Mouse (Mus musculus): ENCODE measurements at regions not wholly inside any gene's neighbourhood (a gene's known extent, or its start where the extent isn't known, plus 50 kb on each side); places are given as distances from the start of the nearest gene placed in this dataset.

GRCm38 (mm10) chr14:9150841-9151240 lies 484.8 kb upstream of the 4930452B06Rik start:
- H3K9me3 ChIP-seq (replicated peaks): no peaks in the 10 kb centered on the region
- no peak overlapping the region for H3K27ac ChIP-seq
- H3K4me3 ChIP-seq: no peak overlapping the region
- no peaks in the 10 kb centered on the region for H3K36me3 ChIP-seq
- no peaks in the 10 kb centered on the region for H3K27me3 ChIP-seq
- WGBS: 52% methylated on average over 1 of the region's 1 CpGs
- ATAC-seq (ENCODE audit: low FRiP score): no peak
- no peaks in the 10 kb centered on the region for H3K4me1 ChIP-seq
- H3K4me2 ChIP-seq (replicated peaks): no peak overlapping the region
- no peak overlapping the region for H3K9ac ChIP-seq

GRCm38 (mm10) chr14:9146595-9147219 lies 480.7 kb upstream of the 4930452B06Rik start:
- Histone ChIP-seq H3K4me1 (no peaks in the 10 kb centered on the region), H3K9ac (no peak overlapping the region), H3K36me3 (no peaks in the 10 kb centered on the region), H3K4me2 (replicated peaks) (no peak overlapping the region), H3K4me3 (no peak overlapping the region), H3K27me3 (no peaks in the 10 kb centered on the region), H3K9me3 (replicated peaks) (no peaks in the 10 kb centered on the region), H3K27ac (no peak overlapping the region)
- 76% methylated on average over 4 of the region's 4 CpGs for WGBS
- ATAC-seq (ENCODE audit: low FRiP score): no peak

GRCm38 (mm10) chr14:9105708-9106107 lies 439.7 kb upstream of the 4930452B06Rik start:
- H3K27ac ChIP-seq: no peak overlapping the region
- 87% methylated on average over 1 of the region's 1 CpGs for WGBS

GRCm38 (mm10) chr14:9089625-9090326 lies 423.7 kb upstream of the 4930452B06Rik start:
- Histone ChIP-seq H3K4me2 (replicated peaks) (no peak overlapping the region), H3K4me3 (no peak overlapping the region), H3K9ac (no peak overlapping the region), H3K9me3 (replicated peaks) (no peaks in the 10 kb centered on the region), H3K27me3 (no peaks in the 10 kb centered on the region), H3K4me1 (no peaks in the 10 kb centered on the region), H3K36me3 (no peaks in the 10 kb centered on the region), H3K27ac (no peak overlapping the region)
- WGBS: 91% methylated on average over 5 of the region's 5 CpGs
- ATAC-seq (ENCODE audit: low FRiP score): no peak

More at GRCm38 (mm10) chr14:9105708-9106107, 439.7 kb upstream of the 4930452B06Rik start:
- Histone ChIP-seq H3K36me3 (no peaks in the 10 kb centered on the region), H3K4me1 (no peaks in the 10 kb centered on the region), H3K4me3 (no peak overlapping the region), H3K9ac (no peak overlapping the region), H3K27me3 (no peaks in the 10 kb centered on the region), H3K4me2 (replicated peaks) (no peak overlapping the region), H3K9me3 (replicated peaks) (no peaks in the 10 kb centered on the region)
- no peak for ATAC-seq (ENCODE audit: low FRiP score)

- ATAC-seq (ENCODE audit: low FRiP score): no peak
- Histone ChIP-seq H3K9ac (no peak overlapping the region), H3K4me2 (replicated peaks) (no peak overlapping the region), H3K36me3 (no peaks in the 10 kb centered on the region), H3K9me3 (replicated peaks) (no peaks in the 10 kb centered on the region), H3K27ac (no peak overlapping the region), H3K4me3 (no peak overlapping the region), H3K27me3 (no peaks in the 10 kb centered on the region), H3K4me1 (no peaks in the 10 kb centered on the region)
Observed at GRCm38 (mm10) chr14:9087103-9087502, 421.1 kb upstream of the 4930452B06Rik start.

- 85% methylated on average over 2 of the region's 2 CpGs for WGBS
- no peaks in the 10 kb centered on the region for H3K36me3 ChIP-seq
- H3K4me3 ChIP-seq: no peak overlapping the region
- no peaks in the 10 kb centered on the region for H3K4me1 ChIP-seq
- H3K27ac ChIP-seq: no peak overlapping the region
- no peaks in the 10 kb centered on the region for H3K9me3 ChIP-seq (replicated peaks)
- no peaks in the 10 kb centered on the region for H3K27me3 ChIP-seq
- no peak for ATAC-seq (ENCODE audit: low FRiP score)
- no peak overlapping the region for H3K4me2 ChIP-seq (replicated peaks)
- H3K9ac ChIP-seq: no peak overlapping the region
Observed at GRCm38 (mm10) chr14:9079632-9080031, 413.6 kb upstream of the 4930452B06Rik start.

- H3K9me3 ChIP-seq (replicated peaks): no peaks in the 10 kb centered on the region
- no peak for ATAC-seq (ENCODE audit: low FRiP score)
- no peaks in the 10 kb centered on the region for H3K27me3 ChIP-seq
- no peak overlapping the region for H3K27ac ChIP-seq
- no peak overlapping the region for H3K4me3 ChIP-seq
- no peaks in the 10 kb centered on the region for H3K4me1 ChIP-seq
- H3K4me2 ChIP-seq (replicated peaks): no peak overlapping the region
- no peak overlapping the region for H3K9ac ChIP-seq
- H3K36me3 ChIP-seq: no peaks in the 10 kb centered on the region
- 85% methylated on average over 1 of the region's 1 CpGs for WGBS
Observed at GRCm38 (mm10) chr14:9079014-9079413, 413.0 kb upstream of the 4930452B06Rik start.

GRCm38 (mm10) chr14:9071176-9071575 lies 405.1 kb upstream of the 4930452B06Rik start:
- Histone ChIP-seq H3K9ac (no peak overlapping the region), H3K4me3 (no peak overlapping the region), H3K9me3 (replicated peaks) (no peaks in the 10 kb centered on the region), H3K4me1 (no peaks in the 10 kb centered on the region), H3K36me3 (no peaks in the 10 kb centered on the region), H3K27me3 (no peaks in the 10 kb centered on the region), H3K27ac (no peak overlapping the region), H3K4me2 (replicated peaks) (no peak overlapping the region)
- no peak for ATAC-seq (ENCODE audit: low FRiP score)
- 79% methylated on average over 3 of the region's 3 CpGs for WGBS

GRCm38 (mm10) chr14:9060058-9060457 lies 394.0 kb upstream of the 4930452B06Rik start:
- H3K4me2 ChIP-seq (replicated peaks): no peak overlapping the region
- no peaks in the 10 kb centered on the region for H3K36me3 ChIP-seq
- ATAC-seq (ENCODE audit: low FRiP score): no peak
- 67% methylated on average over 9 of the region's 9 CpGs for WGBS
- no peaks in the 10 kb centered on the region for H3K4me1 ChIP-seq
- H3K9ac ChIP-seq: no peak overlapping the region
- no peaks in the 10 kb centered on the region for H3K9me3 ChIP-seq (replicated peaks)
- H3K27me3 ChIP-seq: no peaks in the 10 kb centered on the region
- H3K27ac ChIP-seq: no peak overlapping the region
- H3K4me3 ChIP-seq: no peak overlapping the region

- Histone ChIP-seq H3K4me1 (no peaks in the 10 kb centered on the region), H3K4me2 (replicated peaks) (no peak overlapping the region), H3K4me3 (no peak overlapping the region), H3K27me3 (no peaks in the 10 kb centered on the region), H3K36me3 (no peaks in the 10 kb centered on the region), H3K9ac (no peak overlapping the region), H3K9me3 (replicated peaks) (no peaks in the 10 kb centered on the region), H3K27ac (no peak overlapping the region)
- WGBS: 65% methylated on average over 6 of the region's 6 CpGs
- no peak for ATAC-seq (ENCODE audit: low FRiP score)
Observed at GRCm38 (mm10) chr14:9028811-9029210, 362.8 kb upstream of the 4930452B06Rik start.

- H3K27me3 ChIP-seq: no peaks in the 10 kb centered on the region
- no peak overlapping the region for H3K9ac ChIP-seq
- no peak for ATAC-seq (ENCODE audit: low FRiP score)
- no peak overlapping the region for H3K27ac ChIP-seq
- no peak overlapping the region for H3K4me3 ChIP-seq
- no peaks in the 10 kb centered on the region for H3K9me3 ChIP-seq (replicated peaks)
- H3K36me3 ChIP-seq: no peaks in the 10 kb centered on the region
- no peak overlapping the region for H3K4me2 ChIP-seq (replicated peaks)
- no peaks in the 10 kb centered on the region for H3K4me1 ChIP-seq
- 92% methylated on average over 6 of the region's 6 CpGs for WGBS
Observed at GRCm38 (mm10) chr14:9015826-9016225, 349.8 kb upstream of the 4930452B06Rik start.

- WGBS: 59% methylated on average over 2 of the region's 2 CpGs
- Histone ChIP-seq H3K4me1 (no peaks in the 10 kb centered on the region), H3K9me3 (replicated peaks) (no peaks in the 10 kb centered on the region), H3K27ac (no peak overlapping the region), H3K36me3 (no peaks in the 10 kb centered on the region), H3K4me2 (replicated peaks) (no peak overlapping the region), H3K27me3 (no peaks in the 10 kb centered on the region), H3K9ac (no peak overlapping the region), H3K4me3 (no peak overlapping the region)
- no peak for ATAC-seq (ENCODE audit: low FRiP score)
Observed at GRCm38 (mm10) chr14:9003034-9003433, 337.0 kb upstream of the 4930452B06Rik start.
